Mouse (Mus musculus): ENCODE measurements around the gene Bcl2l15.

DNA sequence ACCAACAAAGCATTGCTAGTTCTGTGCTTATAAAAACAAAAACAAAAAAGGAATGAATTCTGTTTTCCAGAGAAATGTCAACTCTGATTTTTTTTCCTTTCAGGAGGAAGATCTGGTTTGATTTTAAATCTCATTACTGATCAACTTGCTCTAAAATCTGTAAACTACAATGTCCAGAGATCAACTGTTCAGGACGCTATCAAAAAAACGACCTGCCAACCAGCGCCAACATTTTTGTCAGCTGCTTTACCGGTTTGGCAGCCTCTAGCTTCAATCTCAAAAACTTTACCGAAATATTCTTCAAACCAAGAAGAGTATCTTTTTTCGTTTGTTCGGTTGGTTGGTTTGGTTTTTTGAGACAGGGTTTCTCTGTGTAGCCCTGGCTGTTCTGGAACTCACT, 43.3 kb upstream of the Bcl2l15 start:
- TF ChIP-seq GATA1 (IDR thresholded peaks at IDR 0.05; ENCODE audit: borderline replicate concordance, low read length), result no peak
- no peak for TF ChIP-seq FLI1 (IDR thresholded peaks at IDR 0.05; ENCODE audit: low read length)

Measured in megakaryocyte, embryonic 14.5 days (primary cell).